Mouse (Mus musculus): ENCODE measurements around the gene Anapc16.

The Anapc16 gene

DNA sequence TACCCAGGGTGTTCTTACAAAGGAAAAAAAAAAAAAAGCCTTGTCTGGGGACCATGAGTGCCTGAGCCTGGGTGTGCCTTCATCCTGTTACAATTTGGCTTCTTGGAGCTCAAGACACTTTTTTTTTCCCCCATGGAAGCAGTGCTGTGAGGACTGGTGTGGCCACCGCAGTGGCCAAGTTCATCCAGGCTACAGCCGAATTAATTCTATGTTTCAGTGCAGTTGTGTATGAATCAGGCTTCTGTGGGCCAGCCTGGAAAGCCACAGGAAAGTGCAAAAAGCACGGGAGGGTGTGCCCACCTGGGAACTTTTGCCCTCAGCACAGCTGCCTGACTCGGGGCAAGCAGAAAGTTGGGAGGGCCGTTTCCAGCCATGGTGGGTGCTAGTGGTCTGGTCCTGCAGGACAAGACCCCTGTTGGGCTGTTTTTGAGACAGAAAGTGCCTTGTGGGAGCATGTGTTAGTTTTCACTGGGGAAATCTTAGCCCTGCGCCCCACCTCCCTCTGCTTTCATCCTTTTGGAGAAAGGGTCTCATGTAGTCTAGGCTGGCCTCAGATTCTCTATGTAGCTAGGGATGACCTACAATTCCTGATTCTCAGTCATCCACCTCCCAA, 32.4 kb downstream of the Anapc16 start:
- no peak for DNase-seq (ENCODE audit: low spot score)

DNA sequence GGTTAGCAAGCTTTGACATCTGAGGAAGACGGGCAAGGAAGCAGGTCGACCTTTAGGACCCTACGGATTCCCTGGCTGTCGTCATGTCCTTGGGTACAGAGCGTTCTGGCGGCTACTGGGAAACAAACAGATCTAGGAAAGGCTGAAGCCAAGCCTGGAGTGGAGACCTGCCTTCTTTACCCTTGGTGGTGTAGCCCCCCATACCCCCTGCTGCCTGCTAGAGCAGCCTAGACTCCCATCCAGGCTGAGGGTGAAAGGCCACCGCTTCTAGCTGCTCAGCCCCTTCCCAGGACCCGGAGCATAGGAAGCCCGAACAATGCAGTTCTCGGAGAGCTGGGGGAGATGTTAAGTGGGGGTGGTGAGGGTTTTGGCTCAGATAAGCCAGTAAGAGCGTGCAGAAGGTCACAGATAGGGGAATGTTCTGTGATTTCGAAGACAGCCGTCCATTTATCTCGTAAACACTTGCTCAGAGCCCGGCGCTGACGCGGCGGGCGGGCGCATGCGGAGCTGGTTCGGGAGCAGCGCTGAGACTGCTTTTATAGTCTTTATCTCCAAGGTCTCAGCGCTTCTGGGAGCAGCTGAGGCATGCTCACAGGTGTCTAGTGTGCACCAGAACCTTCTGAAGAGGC, 33.0 kb downstream of the Anapc16 start:
- peak; percentile 76 for DNase-seq (ENCODE audit: low spot score)

DNA sequence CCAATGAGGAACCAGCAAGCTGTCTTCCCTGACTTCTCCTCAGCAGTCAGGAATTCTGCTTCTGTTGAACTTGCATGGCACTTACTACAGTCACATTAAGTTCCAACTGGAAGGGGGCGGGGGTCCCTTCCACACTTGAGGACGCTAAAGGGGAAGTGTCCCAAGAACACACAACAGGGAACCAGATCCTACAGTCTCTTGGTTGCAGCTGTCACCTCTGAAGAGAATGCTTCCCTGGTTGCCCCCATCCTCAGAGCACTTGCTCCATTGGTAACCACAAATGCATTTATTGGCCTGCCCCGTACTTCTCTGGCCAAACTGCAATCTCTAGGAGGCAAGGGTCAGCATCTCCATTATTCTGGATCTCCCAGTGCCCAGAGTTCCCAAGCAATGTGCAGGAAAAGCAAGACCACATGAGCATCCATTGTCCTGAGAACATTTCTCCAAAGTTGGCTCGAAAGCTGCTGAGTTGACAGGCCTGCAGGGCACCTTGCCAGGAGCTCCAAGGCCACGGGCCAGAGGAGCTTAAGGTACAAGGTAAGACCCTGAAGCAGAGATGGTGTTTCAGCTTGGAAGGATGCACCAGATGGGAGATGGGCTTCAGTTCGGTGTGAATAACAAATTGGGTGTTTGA, 35.5 kb downstream of the Anapc16 start:
- DNase-seq (ENCODE audit: low spot score), result peak; percentile 64

DNA sequence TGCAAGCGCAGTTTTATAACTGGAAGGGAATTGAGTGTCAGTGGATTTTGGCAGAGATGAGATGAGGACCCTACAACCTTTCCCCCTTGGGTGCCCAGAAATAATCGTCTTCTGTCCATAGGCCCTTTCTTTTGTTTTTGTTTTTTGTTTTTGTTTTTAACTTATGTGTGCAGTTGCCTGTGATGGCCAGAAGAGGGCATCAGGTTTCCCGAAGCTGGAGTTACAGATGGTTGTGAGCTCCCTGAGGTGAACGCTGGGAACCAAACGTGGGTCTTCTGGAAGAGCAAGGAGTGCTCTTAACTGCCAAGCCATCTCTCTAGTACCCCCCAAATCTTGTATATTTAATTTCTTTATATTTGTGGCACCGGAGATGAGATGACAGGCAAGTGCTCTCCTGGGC, 36.2 kb downstream of the Anapc16 start:
- no peak for DNase-seq (ENCODE audit: low spot score)

DNA sequence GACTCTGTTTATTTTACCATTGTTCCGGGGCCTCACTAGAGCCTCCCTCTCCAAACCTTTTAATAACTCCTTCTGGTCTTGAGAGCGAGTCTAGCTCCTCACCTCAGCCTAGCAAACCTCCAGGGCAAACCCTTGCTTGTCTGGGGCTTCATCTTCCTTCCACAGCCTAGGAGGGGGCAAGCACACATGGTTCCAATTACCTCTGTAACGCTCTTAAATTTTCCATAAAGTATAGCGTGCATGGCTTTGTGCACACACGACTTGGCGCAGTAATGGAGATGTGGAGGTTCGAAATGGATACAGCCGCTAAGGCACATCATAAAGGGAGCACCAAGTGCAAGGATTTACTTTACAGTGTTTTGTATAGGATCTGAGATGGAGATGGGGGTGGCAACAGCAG, 37.1 kb downstream of the Anapc16 start:
- DNase-seq (ENCODE audit: low spot score), result no peak

DNA sequence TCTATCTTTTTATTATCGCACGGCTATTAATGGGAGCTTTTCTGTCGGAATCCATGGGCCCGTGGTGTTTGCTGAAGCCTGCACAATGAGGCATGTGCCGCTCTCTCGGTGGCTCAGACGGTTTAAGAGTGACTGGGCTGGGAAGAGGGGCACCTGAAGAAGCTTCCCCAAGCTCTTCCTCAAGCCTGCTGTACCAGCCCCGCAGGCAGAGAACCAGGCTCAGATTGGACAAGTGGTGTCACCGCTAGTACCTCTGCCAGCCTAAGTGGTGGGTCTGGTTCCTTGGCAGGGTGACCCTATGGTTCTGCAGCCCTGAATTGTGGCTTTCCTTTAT, 37.6 kb downstream of the Anapc16 start:
- no peak for DNase-seq (ENCODE audit: low spot score)

DNA sequence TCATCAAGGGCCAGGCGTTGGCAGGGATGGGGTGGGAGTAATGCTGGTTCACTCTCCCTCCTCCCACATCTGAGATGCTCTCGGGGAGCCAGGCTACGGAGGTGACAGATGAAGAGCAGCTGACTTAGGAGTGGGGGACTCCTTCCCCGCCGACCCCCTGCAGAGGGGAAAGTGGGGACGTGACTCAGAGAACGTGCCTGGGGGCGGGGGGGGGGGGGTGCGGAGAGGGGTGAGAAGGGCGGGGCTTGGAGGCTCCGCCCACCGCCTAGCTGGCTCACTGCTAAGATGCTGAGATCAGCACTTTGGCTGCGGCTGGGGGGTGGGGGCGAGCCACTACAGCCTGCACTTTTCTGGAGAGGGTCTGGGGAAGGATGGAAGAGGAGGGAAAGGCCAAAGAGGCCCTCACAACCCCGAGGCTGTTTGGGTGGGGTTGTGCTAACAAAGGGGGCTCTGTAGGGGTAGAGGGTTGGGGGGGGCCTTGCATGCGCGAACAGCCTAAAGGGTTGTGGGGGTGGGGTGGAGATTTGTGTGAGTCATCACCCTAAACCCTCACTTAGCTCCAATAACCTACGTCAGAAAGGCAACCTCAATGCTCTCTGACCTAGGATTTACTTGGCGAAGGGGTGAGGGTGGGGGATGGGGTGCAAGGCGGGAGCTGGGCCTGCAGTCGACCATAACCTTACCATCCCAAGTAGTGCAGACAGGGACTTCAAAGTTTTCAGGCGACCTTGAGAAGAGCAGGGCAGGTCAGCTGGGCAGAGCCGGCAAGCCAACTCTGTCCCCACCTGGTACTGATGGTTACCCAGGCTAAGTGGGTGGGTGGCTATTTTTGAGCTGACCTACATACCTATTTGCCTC, 38.2 kb downstream of the Anapc16 start:
- no peak for DNase-seq (ENCODE audit: low spot score)

DNA sequence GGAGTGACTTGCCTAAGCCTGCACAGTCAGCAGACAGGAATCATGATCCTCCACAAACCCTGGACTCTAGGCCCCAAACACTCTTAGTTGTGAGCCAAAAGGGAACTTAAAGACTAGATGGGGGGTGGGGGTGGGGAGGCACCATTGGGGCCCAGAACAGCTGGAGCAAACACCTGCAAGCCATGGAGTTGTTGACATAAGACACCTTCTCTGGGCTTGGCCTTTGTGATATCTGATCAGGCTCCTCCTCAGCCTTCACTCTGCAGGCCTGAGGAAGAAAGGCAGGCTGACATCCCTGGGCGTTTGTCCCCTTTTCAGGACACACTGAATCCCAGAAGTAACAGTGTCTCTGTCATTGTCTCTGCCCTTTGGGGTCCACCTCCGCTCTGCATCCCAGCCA, 39.3 kb downstream of the Anapc16 start:
- DNase-seq (ENCODE audit: low spot score), result no peak

DNA sequence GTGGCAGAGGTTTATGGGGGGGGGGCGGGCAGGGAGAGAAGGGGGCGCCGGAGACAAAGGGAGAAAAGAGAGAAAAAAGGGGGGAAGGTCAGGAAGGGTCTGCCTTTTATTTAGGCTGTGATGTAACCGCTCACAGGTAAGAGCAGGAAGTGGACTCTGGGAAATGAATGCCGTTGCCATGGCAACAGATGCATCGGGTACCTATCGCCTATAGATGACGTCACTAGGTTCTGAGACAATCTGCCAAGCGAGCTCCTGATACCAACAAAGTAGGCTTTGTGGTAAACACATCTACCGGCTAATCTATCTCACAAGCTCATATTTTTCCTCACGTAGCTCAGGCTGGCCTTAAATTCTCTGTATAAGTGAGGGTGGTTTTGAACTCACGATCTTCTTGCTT, 43.4 kb downstream of the Anapc16 start:
- no peak for DNase-seq (ENCODE audit: low spot score)

DNA sequence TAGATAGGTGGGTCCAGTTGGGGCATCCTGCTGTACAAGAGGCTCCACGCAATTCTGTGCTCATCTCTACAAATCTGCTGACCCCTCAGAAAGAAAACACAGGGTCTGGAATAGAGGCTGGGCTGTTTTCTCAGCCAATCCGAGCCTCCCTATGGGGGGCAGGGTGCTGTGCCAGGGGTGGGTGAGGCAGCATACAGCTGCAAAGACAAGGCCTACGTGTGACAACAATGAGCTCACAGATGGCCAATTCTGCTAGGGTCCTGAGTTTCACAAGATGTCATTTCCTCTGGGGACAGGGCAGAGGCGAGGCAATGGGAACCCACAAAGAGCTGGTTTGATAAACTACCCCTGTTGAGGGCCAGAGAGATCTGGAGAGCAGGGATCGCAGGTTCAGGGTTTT, 44.5 kb downstream of the Anapc16 start:
- no peak for DNase-seq (ENCODE audit: low spot score)

DNA sequence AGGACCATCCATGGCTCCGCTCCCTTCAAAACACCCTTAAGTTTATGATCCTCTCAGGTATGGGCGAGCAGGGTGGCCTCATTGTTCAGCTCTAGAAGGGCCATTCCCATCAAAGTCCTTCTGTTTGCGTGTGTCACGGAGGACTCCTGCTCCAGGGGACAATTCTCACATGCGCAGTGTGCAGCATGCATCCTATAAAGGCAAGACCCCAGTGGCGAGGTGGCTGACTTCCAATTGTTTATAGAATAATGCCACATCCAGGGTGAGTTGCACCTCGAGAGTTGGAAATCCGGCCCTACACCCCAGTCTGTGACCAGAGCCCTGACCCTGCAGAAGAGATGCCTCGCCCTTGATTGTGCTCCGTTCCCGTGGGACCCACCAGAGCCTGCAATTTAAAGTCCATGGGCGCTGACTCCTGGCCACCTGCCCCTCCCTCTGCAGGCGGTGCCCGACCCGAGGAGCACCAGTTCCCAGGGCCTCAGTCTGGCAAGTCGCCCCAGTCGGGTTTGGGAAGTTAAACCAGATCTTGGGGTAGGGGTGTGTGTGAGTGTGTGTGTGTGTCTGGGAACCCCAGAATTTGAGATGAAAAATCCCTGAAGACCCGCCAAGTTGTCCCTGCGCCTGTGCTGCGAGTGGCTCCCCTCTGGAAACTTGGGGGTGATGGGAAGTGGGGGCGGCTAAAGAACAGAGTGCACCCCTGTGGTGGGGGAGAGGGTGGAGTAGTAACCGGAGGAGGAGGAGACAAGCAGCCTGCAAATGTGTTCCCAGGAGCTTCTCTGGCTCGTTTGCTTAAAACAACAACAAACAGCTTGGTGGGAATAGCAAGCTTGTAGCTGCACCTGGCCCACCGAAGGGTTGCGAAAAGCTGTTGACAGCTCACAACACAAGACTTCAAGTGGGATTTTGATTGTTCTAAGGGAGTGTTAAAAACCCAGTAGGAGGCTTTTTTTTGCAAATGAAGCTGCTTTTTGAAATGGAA, 45.5 kb downstream of the Anapc16 start:
- DNase-seq (ENCODE audit: low spot score), result no peak

DNA sequence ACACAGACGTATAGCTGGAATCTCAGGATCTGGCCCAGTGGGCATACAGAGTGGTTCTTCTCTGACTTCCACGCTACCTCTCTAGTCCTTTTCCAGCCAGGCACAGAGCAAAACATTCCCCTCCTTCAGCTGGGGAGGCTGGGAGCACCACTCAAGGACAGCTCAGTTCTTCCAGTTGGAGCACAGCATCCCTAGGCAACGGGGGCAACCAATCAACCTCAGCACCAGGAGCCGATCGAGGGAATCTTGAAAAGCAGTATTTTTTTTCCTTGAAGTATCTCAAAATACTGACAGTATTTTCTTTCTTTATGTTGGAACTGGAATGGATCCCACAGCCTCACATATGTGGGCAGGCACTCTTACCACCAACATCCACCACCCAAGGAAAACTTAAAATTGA, 46.3 kb downstream of the Anapc16 start:
- no peak for DNase-seq (ENCODE audit: low spot score)

DNA sequence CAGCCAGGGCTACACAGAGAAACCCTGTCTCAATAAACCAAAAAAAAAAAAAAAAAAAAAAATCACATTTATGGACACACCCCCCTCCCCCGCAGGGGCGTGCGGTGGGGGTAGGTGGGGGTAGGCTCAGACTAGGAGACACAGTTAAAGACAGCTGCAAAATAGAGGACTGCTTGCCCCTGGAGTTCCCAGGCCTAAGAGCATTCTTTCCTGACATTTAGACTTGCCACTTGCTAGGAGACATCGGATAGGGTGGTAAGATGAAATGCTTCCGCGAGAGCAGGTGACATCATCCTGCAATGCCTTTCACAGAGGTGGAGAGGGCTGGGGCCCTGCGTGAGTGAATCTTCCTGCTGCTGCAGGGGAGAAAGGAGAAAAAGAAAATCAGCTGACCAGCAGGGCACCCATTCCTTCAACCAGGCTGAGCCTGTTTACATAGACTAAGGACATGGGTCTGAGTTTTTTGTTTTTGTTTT, 49.3 kb downstream of the Anapc16 start:
- DNase-seq (ENCODE audit: low spot score), result no peak

DNA sequence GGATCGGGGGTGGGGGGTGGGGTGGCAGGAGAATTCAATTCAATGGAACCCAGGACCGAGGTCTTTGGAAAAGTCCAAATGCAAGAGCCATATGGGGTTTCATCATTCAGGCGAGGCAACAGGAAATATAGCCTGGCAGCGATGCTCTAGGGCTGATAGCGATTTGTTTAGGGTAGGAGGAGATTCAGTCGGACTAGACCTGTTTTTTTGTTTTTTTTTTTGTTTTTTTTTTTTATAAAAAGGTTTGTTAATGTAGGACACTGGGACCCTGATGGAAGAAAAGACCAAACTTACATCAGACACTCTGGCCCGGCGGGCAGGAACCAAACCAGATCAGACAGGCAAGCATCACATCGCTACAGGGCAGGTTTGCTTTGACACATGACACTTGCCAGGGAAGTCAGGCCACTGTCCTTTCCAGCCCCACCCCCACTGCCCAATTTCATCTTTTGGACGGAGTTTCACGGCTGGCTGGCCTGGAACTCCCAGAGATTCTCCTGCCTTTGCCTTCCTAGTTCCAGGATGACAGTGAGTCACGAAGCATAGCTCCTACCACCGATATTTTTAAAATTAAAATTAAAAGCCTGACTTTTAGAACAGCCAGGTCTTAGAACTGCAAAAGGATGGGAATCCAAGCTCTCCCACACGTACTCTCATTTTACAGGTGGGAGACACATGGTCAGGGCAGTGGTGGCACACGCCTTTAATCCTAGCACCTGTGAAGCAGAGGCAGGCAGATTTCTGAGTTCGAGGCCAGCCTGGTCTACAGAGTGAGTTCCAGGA, 50.0 kb downstream of the Anapc16 start:
- no peak for DNase-seq (ENCODE audit: low spot score)

DNA sequence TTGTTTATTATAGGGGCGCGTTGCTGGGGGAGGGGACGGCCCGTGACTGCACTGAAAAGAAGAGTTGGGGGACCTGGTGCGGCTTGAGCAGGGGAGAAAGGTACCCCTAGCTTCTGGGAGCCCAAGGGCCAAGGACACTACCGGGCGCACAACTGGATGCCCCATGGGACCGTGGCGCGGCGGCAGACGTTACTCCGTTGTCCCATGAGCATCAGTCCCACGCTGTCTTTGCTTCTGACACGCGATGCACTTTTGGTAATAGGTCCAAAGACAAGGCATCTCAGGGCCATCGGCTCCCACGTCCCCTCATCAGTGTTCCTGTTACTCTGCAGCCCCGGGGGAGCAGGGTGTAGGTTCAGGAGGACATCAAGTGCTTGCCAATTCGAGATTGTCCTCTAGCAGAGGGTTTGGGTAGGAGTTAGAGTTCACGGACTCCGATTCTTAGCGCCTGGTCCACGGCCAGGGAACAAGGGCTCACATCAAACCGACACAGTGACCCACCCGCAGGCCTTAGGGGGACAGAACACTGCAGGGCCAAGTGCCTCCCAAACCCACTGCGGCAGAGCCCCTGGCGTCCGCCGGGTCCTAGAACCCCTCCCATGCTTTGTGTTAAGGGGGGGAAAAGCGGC, 50.7 kb downstream of the Anapc16 start:
- DNase-seq (ENCODE audit: low spot score), result peak; percentile 62

DNA sequence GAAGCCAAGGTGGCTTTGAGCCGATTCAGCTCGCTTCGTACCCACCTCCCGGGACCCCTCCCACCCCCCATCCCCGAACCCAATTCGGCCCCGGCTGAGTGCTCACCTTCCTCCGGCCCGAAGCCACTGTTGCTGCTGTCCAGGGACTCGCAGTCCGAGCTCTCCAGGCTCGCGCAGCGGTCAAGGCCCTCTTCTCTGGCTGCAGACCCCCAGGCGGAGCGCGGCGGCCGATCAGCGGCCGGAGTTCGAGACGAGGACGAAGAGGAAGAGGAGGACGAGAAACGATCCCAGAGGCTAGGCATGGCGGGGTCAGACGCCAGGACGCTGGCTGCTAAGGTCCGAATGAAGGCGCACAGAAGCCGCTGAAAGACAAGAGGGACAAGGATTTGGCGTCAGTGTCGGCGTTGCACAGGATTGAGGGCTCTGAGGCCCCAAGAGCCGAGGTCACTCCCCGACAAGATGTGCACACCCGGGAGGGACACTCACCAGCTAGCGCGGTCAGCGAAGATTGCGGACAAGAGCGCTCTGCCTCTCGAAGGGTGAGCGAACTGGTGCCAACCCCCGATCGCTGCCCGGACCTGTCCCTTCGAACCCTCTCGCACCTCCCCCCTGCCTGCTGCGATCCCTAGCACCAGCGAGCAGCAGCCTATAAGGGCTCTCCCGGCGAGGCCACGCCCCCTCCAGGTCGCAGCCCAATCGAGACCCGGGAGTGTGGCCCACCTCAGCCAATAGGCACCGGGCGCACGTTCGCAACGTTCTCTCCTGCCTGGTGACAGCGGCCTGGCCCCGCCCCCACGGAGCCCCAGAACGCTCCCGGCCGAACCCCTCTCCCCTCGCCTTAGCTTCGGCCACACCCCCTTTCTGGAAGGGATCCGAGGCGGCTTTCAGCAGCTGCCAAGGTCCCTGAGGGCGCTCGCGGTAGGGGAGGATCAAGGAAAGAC, 51.5 kb downstream of the Anapc16 start, which contains the start of gene Ddit4:
Gene Ddit4, minus strand, starts transcription at position 624 of the 941 bp plus-strand sequence.
- peak; percentile 100 for DNase-seq (ENCODE audit: low spot score)

DNA sequence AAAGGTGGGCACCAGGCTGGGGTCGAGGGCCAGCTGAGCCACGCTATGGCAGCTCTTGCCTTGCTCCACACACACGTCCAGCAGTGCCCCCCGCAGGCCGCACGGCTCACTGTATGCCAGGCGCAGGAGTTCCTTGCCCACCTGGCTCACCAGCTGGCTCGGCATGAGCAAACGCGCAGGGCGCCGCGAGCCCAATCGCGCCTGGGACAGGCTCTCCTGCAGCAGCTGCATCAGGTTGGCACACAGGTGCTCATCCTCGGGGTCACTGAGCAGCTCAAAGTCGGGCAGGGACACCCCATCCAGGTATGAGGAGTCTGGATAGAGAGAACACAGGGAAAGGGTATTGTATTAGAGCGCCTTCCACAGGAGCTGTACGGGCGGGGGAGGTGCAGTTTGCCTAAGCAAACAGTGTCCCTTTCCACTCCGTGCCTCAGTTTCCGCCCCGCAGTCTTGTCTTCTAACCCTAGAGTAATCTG, 52.2 kb downstream of the Anapc16 start:
- peak; percentile 81 for DNase-seq (ENCODE audit: low spot score)

DNA sequence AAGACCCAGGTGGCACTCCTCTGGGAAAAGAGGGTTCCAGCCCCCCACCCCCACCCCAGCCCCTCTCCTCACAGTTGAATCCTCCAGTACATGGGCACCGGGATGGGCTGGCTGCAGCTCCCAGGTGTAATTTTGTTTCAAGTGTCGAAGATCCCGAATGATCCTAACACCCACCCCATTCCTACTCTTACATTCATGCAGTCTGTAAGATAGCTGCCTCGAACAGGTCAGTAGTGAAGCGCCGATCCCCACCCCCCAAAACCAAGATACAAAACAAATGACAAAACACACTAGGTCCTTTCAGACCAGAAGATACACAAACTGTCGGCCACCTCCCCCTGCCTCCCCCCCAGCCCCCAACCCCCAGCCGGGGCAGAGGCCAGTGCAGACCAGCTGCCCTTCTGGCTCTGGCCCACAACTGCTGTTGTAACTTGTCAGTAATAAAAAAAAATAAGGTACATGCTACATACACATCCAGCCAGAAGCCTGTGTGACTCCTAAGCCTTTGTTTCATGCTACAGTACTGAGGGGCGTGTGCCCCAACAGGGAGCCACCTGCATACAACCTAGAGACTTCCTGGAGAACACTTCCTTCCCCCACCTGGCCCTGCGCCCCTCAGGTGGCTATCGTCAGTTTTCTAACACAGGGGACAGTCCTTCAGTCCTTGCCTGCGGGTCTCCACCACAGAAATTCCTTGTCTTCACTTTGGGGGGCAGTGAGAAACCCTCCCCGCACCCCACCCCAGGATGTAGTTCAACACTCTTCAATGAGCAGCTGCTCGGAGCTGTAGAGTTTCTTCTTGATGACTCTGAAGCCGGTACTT, 52.9 kb downstream of the Anapc16 start:
- DNase-seq (ENCODE audit: low spot score), result no peak
